Mouse (Mus musculus) kidney, adult 18-20 months (tissue): ENCODE data around the gene Fam172a.
A peak's percentile ranks its signal among the peaks of the same experiment; 100 is the strongest.

ENCODE experiments used
- DNase-seq: peaks from one replicate; pipeline ENCODE4 v3.0.0; 2021

Gene Fam172a

GRCm38 (mm10) chr13:78181071-78181929 is 479.5 kb downstream of the Fam172a start:
- DNase-seq, result no peak

GRCm38 (mm10) chr13:78181930-78182558 is 480.2 kb downstream of the Fam172a start:
- no peak for DNase-seq

- no peak for DNase-seq
Observed at GRCm38 (mm10) chr13:78183004-78183403, 481.2 kb downstream of the Fam172a start.

- DNase-seq, result no peak
Observed at GRCm38 (mm10) chr13:78183986-78184385, 482.2 kb downstream of the Fam172a start.

- DNase-seq, result no peak
Observed at GRCm38 (mm10) chr13:78184786-78185466, 483.1 kb downstream of the Fam172a start.

GRCm38 (mm10) chr13:78186340-78186946 is 484.6 kb downstream of the Fam172a start:
- no peak for DNase-seq

- DNase-seq, result no peak
Observed at GRCm38 (mm10) chr13:78187833-78188232, 486.0 kb downstream of the Fam172a start.

GRCm38 (mm10) chr13:78189586-78189985 is 487.8 kb downstream of the Fam172a start:
- DNase-seq, result no peak

- no peak for DNase-seq
Observed at GRCm38 (mm10) chr13:78193211-78193610, 491.4 kb downstream of the Fam172a start.

GRCm38 (mm10) chr13:78194135-78194849 is 492.5 kb downstream of the Fam172a start:
- no peak for DNase-seq

- no peak for DNase-seq
Observed at GRCm38 (mm10) chr13:78194850-78195600, 493.2 kb downstream of the Fam172a start.

- DNase-seq, result no peak
Observed at GRCm38 (mm10) chr13:78195601-78196115, 493.8 kb downstream of the Fam172a start.

- DNase-seq, result no peak
Observed at GRCm38 (mm10) chr13:78196236-78196796, 494.5 kb downstream of the Fam172a start.

GRCm38 (mm10) chr13:78197286-78197818 is 495.5 kb downstream of the Fam172a start:
- no peak for DNase-seq

GRCm38 (mm10) chr13:78197819-78198390 is 496.1 kb downstream of the Fam172a start:
- no peak for DNase-seq

GRCm38 (mm10) chr13:78198391-78198870 is 496.6 kb downstream of the Fam172a start:
- DNase-seq, result no peak

GRCm38 (mm10) chr13:78198871-78199641 is 497.2 kb downstream of the Fam172a start:
- DNase-seq, result peak; percentile 62

GRCm38 (mm10) chr13:78199642-78200160 is 497.9 kb downstream of the Fam172a start, which contains the start of gene Nr2f1:
Gene Nr2f1 (minus strand): TSS chr13:78199757.
- DNase-seq, result no peak

GRCm38 (mm10) chr13:78200407-78200806 is 498.6 kb downstream of the Fam172a start:
- DNase-seq, result no peak
